Mouse (Mus musculus) liver, postnatal 0 days (tissue): ENCODE measurements around the gene Aldh1l1. TPM values are rescaled to one million over a fixed set of nuclear protein-coding genes. Genes with fewer than 3 reads are reported as not detected.

Experiments
- ATAC-seq: fragments of 200-750 bp; cut with Nextera tagmentation; 2 replicates; pipeline ENCODE4 v1.8.0; 2017; ENCODE audit warnings: mild to moderate bottlenecking, moderate library complexity
- DNase-seq: peaks from one replicate; pipeline ENCODE4 v3.0.0-alpha.2; 2016
- H3K27ac ChIP-seq: fragments of 300-500 bp; sonication (generic); 2 replicates; pipeline ENCODE4 v1.5.1; 2014; ENCODE audit warnings: antibody characterized with exemption, moderate library complexity, mild to moderate bottlenecking, low read depth
- H3K27me3 ChIP-seq: fragments of 300-500 bp; sonication (generic); 2 replicates; pipeline ENCODE4 v1.6.1; 2014; ENCODE audit warnings: low read length, control low read depth, mixed read lengths; ENCODE audit not compliant: insufficient read depth
- H3K36me3 ChIP-seq: fragments of 300-500 bp; sonication (generic); replicated peaks from 2 replicates; pipeline ENCODE4 v1.6.1; 2014; ENCODE audit warnings: mild to moderate bottlenecking, control low read depth, low read length, moderate library complexity, mixed read lengths; ENCODE audit not compliant: insufficient read depth
- H3K4me1 ChIP-seq: fragments of 300-500 bp; sonication (generic); 2 replicates; pipeline ENCODE4 v1.6.1; 2014; ENCODE audit warnings: antibody characterized with exemption, mild to moderate bottlenecking, control low read depth; ENCODE audit not compliant: insufficient read depth
- H3K4me2 ChIP-seq: fragments of 300-500 bp; sonication (generic); 2 replicates; pipeline ENCODE4 v1.6.1; 2014; ENCODE audit warnings: low read depth, mild to moderate bottlenecking, low read length, moderate library complexity, mixed read lengths
- H3K4me3 ChIP-seq: fragments of 300-500 bp; sonication (generic); 2 replicates; pipeline ENCODE4 v1.5.1; 2014; ENCODE audit warnings: low read depth, low read length
- H3K9ac ChIP-seq: fragments of 300-500 bp; sonication (generic); replicated peaks from 2 replicates; pipeline ENCODE4 v1.6.1; 2014; ENCODE audit warnings: mild to moderate bottlenecking, moderate library complexity
- H3K9me3 ChIP-seq: fragments of 300-500 bp; sonication (generic); 2 replicates; pipeline ENCODE4 v1.6.1; 2016; ENCODE audit warnings: mild to moderate bottlenecking, control low read depth, low read length, mixed read lengths
- CTCF ChIP-seq: sonication (generic); IDR thresholded peaks from 2 replicates; pipeline ENCODE4 v1.5.1; 2016; ENCODE audit warnings: antibody characterized with exemption, low read depth
- EP300 ChIP-seq: IDR thresholded peaks from 2 replicates; pipeline ENCODE4 v1.6.1; 2016; ENCODE audit warnings: antibody characterized with exemption, low read depth, mild to moderate bottlenecking
- WGBS: fragments of 180-500 bp; shearing (Covaris S2); extraction: QIAGEN DNeasy Blood & Tissue Kit; methylation state at CpG from one replicate; pipeline ENCODE4 v1.1.7; 2014; ENCODE audit not compliant: insufficient replicate concordance; 5-methylcytosine and 5-hydroxymethylcytosine counted together
- polyA plus RNA-seq: library from polyadenylated mRNA; unstranded; fragments of >200 nt; fragmentation: Nextera tagmentation; extraction: Ambion mirVana; gene quantifications from 2 replicates; pipeline ENCODE4 v1.2.1, GENCODE M21; 2015

Gene Aldh1l1
- polyA plus RNA-seq, 1 experiment from 2014 or later: 114 TPM

DNA sequence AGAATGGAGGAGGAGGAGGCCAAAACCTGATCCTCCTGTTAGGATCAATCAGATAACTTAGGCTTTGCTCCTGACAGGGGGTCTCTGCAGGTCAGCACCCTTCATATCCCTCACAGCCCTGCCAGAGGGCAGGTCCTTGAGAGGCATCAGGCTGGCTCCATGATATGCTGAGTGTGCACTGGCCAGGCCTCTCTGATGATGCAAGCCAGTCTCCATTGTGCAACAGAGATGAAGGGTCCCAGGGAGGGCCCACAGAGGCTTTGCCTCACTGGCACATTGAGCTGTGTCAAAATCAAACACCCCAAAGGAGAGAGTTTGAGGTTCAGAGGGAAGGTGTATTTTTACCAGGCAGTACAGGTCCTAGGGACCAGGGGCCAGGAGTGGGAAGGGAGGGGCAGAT is 28.1 kb downstream of the Aldh1l1 start:
- 0 out of 2 replicates have a peak, but pooled peaks have one; percentile 5 for TF ChIP-seq EP300
- TF ChIP-seq CTCF: no peak
- Histone ChIP-seq H3K27me3 (no peaks in the 10 kb centered on the region), H3K4me1 (peaks cover 10% of the 10 kb centered on the region), H3K27ac (peak overlapping the region; percentile 86), H3K9me3 (no peaks in the 10 kb centered on the region), H3K4me3 (no peak overlapping the region), H3K4me2 (no peak overlapping the region), H3K36me3 (no peaks in the 10 kb centered on the region), H3K9ac (no peak overlapping the region)
- ATAC-seq (peak; percentile 78), DNase-seq (peak; percentile 59)

DNA sequence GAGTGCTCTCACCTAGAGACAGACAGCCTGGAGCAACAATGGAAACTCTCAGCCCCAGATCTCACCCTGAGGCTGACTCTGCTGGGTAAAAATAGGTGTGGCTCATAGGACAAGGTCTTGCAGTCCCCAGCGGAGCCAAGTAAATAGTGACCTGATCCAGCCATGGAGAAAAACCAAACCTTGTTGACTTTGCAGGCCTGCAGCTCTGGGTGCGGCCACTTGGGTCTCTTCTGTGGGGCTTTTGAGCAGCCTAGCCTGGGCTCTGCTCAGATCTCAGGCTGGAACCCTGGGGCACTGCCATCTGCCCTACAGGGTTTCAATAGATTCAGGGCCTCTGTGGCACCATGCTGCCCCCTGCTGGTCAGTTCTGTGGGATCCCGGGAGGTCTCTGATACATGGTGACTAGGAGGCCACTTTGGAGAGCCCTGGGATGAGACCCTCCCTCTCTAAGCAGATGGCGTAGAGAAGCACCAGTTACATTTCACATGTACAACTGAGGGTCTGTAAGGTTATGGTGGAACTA is 28.7 kb downstream of the Aldh1l1 start:
- Histone ChIP-seq H3K27me3 (no peaks in the 10 kb centered on the region), H3K36me3 (no peaks in the 10 kb centered on the region), H3K4me1 (peaks cover 5% of the 10 kb centered on the region), H3K27ac (peak overlapping the region; percentile 86), H3K9me3 (no peaks in the 10 kb centered on the region), H3K4me3 (no peak overlapping the region), H3K4me2 (no peak overlapping the region), H3K9ac (no peak overlapping the region)
- TF ChIP-seq CTCF (peak; percentile 88), EP300 (no peak)
- ATAC-seq (peak; percentile 92), DNase-seq (peak; percentile 85)
- 38% methylated on average over 4 of the region's 4 CpGs for WGBS

DNA sequence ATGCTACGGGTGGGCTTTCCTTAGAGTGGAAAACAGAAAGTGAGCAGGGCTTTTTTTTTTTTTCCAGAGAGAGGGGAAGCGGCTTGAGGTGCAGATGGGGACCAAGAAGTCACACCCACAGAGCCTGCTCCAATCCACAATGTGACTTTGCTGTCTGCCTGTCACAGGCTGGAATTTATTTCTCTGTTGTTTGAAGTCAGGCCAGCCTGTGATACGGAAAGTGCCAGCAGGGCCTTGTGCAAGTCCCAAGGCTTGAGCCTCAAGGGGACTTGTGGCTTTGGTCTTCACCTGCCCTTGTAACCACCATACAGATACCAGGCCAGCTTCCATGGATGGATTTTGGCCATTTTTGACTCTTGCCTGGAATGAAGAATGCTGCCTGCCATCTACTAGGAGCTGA is 32.7 kb downstream of the Aldh1l1 start:
- DNase-seq: no peak
- H3K9me3 ChIP-seq: no peaks in the 10 kb centered on the region

DNA sequence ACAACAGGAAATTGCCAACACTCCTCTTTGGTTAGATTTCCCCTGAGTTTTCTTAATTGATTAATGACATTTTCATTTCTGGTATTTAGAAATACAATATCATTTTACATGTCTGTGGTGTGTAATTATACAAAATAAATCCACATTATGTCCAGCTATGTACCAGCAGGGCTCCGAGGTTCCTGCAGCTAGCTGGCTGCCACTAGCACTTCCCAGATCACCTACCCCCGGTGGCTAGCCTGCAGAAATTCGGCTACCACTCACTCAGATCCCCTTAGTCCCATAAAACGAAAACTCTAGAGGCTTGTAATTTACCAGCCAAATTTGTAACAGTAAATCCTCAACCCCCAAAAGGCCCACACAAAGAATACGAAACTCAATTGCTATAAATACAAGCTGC is 33.1 kb downstream of the Aldh1l1 start:
- H3K27me3 ChIP-seq: no peaks in the 10 kb centered on the region
- H3K4me2 ChIP-seq: no peak overlapping the region
- H3K36me3 ChIP-seq: no peaks in the 10 kb centered on the region
- no peaks in the 10 kb centered on the region for H3K9me3 ChIP-seq
- TF ChIP-seq CTCF: no peak
- no peak for TF ChIP-seq EP300
- ATAC-seq (no peak), DNase-seq (no peak)
- no peak overlapping the region for H3K9ac ChIP-seq
- WGBS: 51% methylated on average over 5 of the region's 5 CpGs
- H3K4me3 ChIP-seq: no peak overlapping the region
- H3K27ac ChIP-seq: no peak overlapping the region
- peaks cover 5% of the 10 kb centered on the region; the same call in 1 of the 2 replicates for H3K4me1 ChIP-seq

More for the DNA sequence above, 32.7 kb downstream of the Aldh1l1 start:
- Histone ChIP-seq H3K4me2 (no peak overlapping the region), H3K27ac (no peak overlapping the region), H3K36me3 (no peaks in the 10 kb centered on the region), H3K27me3 (no peaks in the 10 kb centered on the region), H3K4me3 (no peak overlapping the region), H3K4me1 (peaks cover 7% of the 10 kb centered on the region; the same call in 1 of the 2 replicates), H3K9ac (no peak overlapping the region)
- WGBS: 46% methylated on average over 3 of the region's 3 CpGs
- TF ChIP-seq EP300 (no peak), CTCF (no peak)
- ATAC-seq: no peak

DNA sequence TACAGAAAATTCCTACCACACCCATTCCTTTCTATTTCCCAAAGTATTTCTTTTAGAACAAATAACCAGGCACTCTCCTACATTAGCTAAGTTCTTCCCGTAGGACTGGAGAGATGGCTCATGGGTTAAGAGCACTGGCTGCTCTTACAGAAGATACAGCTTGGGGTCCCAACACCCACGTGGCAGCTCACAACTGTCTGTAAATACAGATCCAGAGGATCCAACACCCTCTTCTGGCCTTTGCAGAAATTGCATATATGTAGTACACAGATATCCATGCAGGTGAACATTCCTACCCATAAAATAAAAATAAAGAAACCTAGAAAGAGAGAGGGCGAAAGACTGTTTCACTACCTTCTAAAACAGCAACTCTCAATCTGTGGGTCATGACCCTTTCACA is 40.2 kb downstream of the Aldh1l1 start:
- TF ChIP-seq CTCF (no peak), EP300 (no peak)
- H3K4me3 ChIP-seq: no peak overlapping the region
- no peak for ATAC-seq
- H3K4me1 ChIP-seq: 0 out of 2 replicates have a peak, but pooled peaks cover 3% of the 10 kb centered on the region
- no peaks in the 10 kb centered on the region for H3K36me3 ChIP-seq
- 60% methylated on average over 3 of the region's 3 CpGs for WGBS
- H3K27me3 ChIP-seq: no peaks in the 10 kb centered on the region
- DNase-seq: no peak
- H3K9ac ChIP-seq: no peak overlapping the region
- H3K27ac ChIP-seq: no peak overlapping the region
- H3K4me2 ChIP-seq: no peak overlapping the region
- no peaks in the 10 kb centered on the region for H3K9me3 ChIP-seq

DNA sequence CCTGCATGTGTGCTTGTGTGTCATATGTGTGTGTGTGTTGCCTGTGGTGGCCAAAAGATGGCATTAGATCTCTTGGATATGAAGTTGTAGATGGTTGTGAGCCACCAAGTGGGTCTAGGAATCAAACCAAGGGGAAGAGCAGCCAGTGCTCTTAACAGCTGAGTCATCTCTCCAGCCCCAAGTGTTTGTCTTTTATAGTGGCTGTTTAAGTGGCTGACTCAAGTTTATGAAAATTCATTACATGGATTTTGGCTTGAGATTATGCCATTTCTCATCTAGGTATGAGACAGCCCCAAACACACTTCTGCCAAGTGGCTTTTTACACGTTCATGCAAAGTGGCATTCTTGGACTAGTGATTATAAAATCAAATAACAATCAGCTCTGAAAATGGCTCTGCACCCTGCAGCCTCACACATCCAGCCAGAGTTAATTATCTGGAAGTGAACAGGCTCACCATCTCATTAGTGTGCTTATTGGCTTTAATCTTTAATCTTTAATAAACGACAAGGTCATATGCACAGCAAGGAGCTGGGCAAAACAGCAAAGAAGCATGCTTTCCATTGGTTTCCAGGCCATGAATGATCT is 43.3 kb downstream of the Aldh1l1 start:
- Histone ChIP-seq H3K27me3 (no peaks in the 10 kb centered on the region), H3K9ac (no peak overlapping the region), H3K4me3 (no peak overlapping the region), H3K27ac (no peak overlapping the region), H3K36me3 (no peaks in the 10 kb centered on the region), H3K9me3 (no peaks in the 10 kb centered on the region), H3K4me1 (no peaks in the 10 kb centered on the region), H3K4me2 (no peak overlapping the region)
- 53% methylated on average over 2 of the region's 2 CpGs for WGBS
- TF ChIP-seq CTCF (no peak), EP300 (no peak)
- no peak for DNase-seq
- no peak for ATAC-seq
